Mouse (Mus musculus) MEL (cell line): ENCODE data around the gene Lipt2. TPM values are rescaled to one million over a fixed set of nuclear protein-coding genes. Genes with fewer than 3 reads are reported as not detected.

Experiments used
- DNase-seq: peaks from one replicate; pipeline ENCODE4 v3.0.0; 2011; ENCODE audit warnings: low read depth, low spot score
- H3K27ac ChIP-seq: 2 replicates; pipeline ENCODE4 v1.5.1; 2012; ENCODE audit warnings: low read depth, mild to moderate bottlenecking, control low read depth, low read length, moderate library complexity; ENCODE audit not compliant: control insufficient read depth
- H3K27me3 ChIP-seq, 2 experiments: fragments of 150-350 bp in 1 of 2; sonication (generic) in 1 of 2; 2 replicates each; pipeline ENCODE4 v1.6.1; 2012; ENCODE audit warnings: low read length in 2 of 2, mild to moderate bottlenecking in 2 of 2, improper control_type of control experiment in 1 of 2, moderate library complexity in 1 of 2; ENCODE audit not compliant: insufficient read depth in 2 of 2, control insufficient read depth in 1 of 2
- H3K36me3 ChIP-seq, 2 experiments: 2 replicates each; pipeline ENCODE4 v1.6.1; 2012 to 2014; ENCODE audit warnings: low read length in 2 of 2, improper control_type of control experiment in 1 of 2, inconsistent platforms in 1 of 2, mild to moderate bottlenecking in 1 of 2; ENCODE audit not compliant: insufficient read depth in 2 of 2, control insufficient read depth in 1 of 2
- H3K4me1 ChIP-seq, 2 experiments: fragments of 150-350 bp in 1 of 2; sonication (generic) in 1 of 2; 2 replicates each; pipeline ENCODE4 v1.6.1; 2012; ENCODE audit warnings: low read length in 2 of 2, improper control_type of control experiment in 1 of 2, mild to moderate bottlenecking in 1 of 2; ENCODE audit not compliant: insufficient read depth in 2 of 2, control insufficient read depth in 1 of 2
- H3K4me3 ChIP-seq, 2 experiments: fragments of 150-350 bp in 1 of 2; sonication (generic) in 1 of 2; 2 replicates each; pipeline ENCODE4 v1.5.1; 2012; ENCODE audit warnings: low read depth in 2 of 2, low read length in 2 of 2, mild to moderate bottlenecking in 2 of 2, moderate library complexity in 2 of 2, control low read depth in 1 of 2, improper control_type of control experiment in 1 of 2; ENCODE audit not compliant: control insufficient read depth in 1 of 2, insufficient read depth in 1 of 2
- H3K79me2 ChIP-seq: 2 replicates; pipeline ENCODE4 v1.6.1; 2012; ENCODE audit warnings: mild to moderate bottlenecking, low read length, moderate library complexity; ENCODE audit not compliant: control insufficient read depth, poor library complexity, insufficient read depth
- H3K9ac ChIP-seq: 2 replicates; pipeline ENCODE4 v1.6.1; 2012; ENCODE audit warnings: low read depth, mild to moderate bottlenecking, control low read depth, low read length, moderate library complexity; ENCODE audit not compliant: control insufficient read depth, poor library complexity, severe bottlenecking
- H3K9me3 ChIP-seq: fragments of 150-350 bp; sonication (generic); replicated peaks from 2 replicates; pipeline ENCODE4 v1.6.1; 2012; ENCODE audit warnings: mild to moderate bottlenecking, low read length, improper control_type of control experiment, moderate library complexity; ENCODE audit not compliant: insufficient read depth
- CTCF ChIP-seq, 3 experiments: IDR thresholded peaks in 2 of 3; conservative IDR thresholded peaks in 1 of 3; 2 replicates each; pipeline ENCODE4 v1.5.1; 2011 to 2012; ENCODE audit warnings: low read length in 3 of 3, low read depth in 2 of 3, mild to moderate bottlenecking in 2 of 3, improper control_type of control experiment in 1 of 3, inconsistent platforms in 1 of 3, mixed read lengths in 1 of 3, moderate library complexity in 1 of 3; ENCODE audit not compliant: control insufficient read depth in 1 of 3, insufficient read depth in 1 of 3, poor library complexity in 1 of 3, severe bottlenecking in 1 of 3
- ETS1 ChIP-seq: IDR thresholded peaks from 2 replicates; pipeline ENCODE4 v1.6.1; 2012; ENCODE audit warnings: low read depth, mild to moderate bottlenecking, inconsistent platforms, low read length, improper control_type of control experiment, moderate library complexity
- GATA1 ChIP-seq: IDR thresholded peaks from 2 replicates; pipeline ENCODE4 v1.6.1; 2011; ENCODE audit warnings: low read depth, low read length, improper control_type of control experiment
- KAT2A ChIP-seq: conservative IDR thresholded peaks from 2 replicates; pipeline ENCODE4 v1.6.1; 2012; ENCODE audit warnings: low read depth, low read length, improper control_type of control experiment, inconsistent platforms
- MAFK ChIP-seq: IDR thresholded peaks from 2 replicates; pipeline ENCODE4 v1.6.1; 2011; ENCODE audit warnings: low read depth, mild to moderate bottlenecking, low read length, improper control_type of control experiment, borderline replicate concordance
- MAX ChIP-seq: IDR thresholded peaks from 2 replicates; pipeline ENCODE4 v1.6.1; 2011; ENCODE audit warnings: low read length, improper control_type of control experiment
- NRF1 ChIP-seq: IDR thresholded peaks from 2 replicates; pipeline ENCODE4 v1.6.1; 2014; ENCODE audit warnings: low read depth, mild to moderate bottlenecking, inconsistent platforms, low read length, improper control_type of control experiment, moderate library complexity; ENCODE audit not compliant: poor library complexity, insufficient read depth, severe bottlenecking
- POLR2AphosphoS5 ChIP-seq: IDR thresholded peaks from 2 replicates; pipeline ENCODE4 v1.6.1; 2012; ENCODE audit warnings: low read depth, borderline replicate concordance, mild to moderate bottlenecking, inconsistent platforms, low read length, moderate library complexity, mixed read lengths
- RAD21 ChIP-seq: IDR thresholded peaks from 2 replicates; pipeline ENCODE4 v1.6.1; 2011; ENCODE audit warnings: mild to moderate bottlenecking, low read depth, low read length, improper control_type of control experiment
- RCOR1 ChIP-seq: IDR thresholded peaks from 2 replicates; pipeline ENCODE4 v1.6.1; 2012; ENCODE audit warnings: low read depth, mild to moderate bottlenecking, inconsistent platforms, low read length, improper control_type of control experiment
- SIN3A ChIP-seq: IDR thresholded peaks from 2 replicates; pipeline ENCODE4 v1.6.1; 2012; ENCODE audit warnings: low read length, improper control_type of control experiment, inconsistent platforms
- SMC3 ChIP-seq: IDR thresholded peaks from 2 replicates; pipeline ENCODE4 v1.6.1; 2011; ENCODE audit warnings: low read depth, low read length, improper control_type of control experiment
- TBP ChIP-seq: IDR thresholded peaks from 2 replicates; pipeline ENCODE4 v1.8.0; 2011; ENCODE audit warnings: low read depth, low read length, improper control_type of control experiment
- TCF12 ChIP-seq: IDR thresholded peaks from 2 replicates; pipeline ENCODE4 v1.6.1; 2014; ENCODE audit warnings: low read depth, mild to moderate bottlenecking, inconsistent platforms, low read length, improper control_type of control experiment, moderate library complexity
- ZC3H11A ChIP-seq: IDR thresholded peaks from 2 replicates; pipeline ENCODE4 v1.6.1; 2012; ENCODE audit warnings: low read depth, mild to moderate bottlenecking, inconsistent platforms, low read length, improper control_type of control experiment
- ZKSCAN1 ChIP-seq: IDR thresholded peaks from 2 replicates; pipeline ENCODE4 v1.6.1; 2012; ENCODE audit warnings: low read depth, mild to moderate bottlenecking, inconsistent platforms, low read length, improper control_type of control experiment, moderate library complexity
- ZNF384 ChIP-seq: IDR thresholded peaks from 2 replicates; pipeline ENCODE4 v1.6.1; 2012; ENCODE audit warnings: low read depth, mild to moderate bottlenecking, inconsistent platforms, low read length, improper control_type of control experiment
- polyA plus RNA-seq, 2 experiments: library from polyadenylated mRNA; stranded (reverse) in 1 of 2; unstranded in 1 of 2; fragments of >175 nt in 1 of 2; fragments of >200 nt in 1 of 2; gene quantifications; 2 replicates each; pipeline versions ENCODE4 v1.2.1 to v1.2.4; 2012; ENCODE audit warnings: low replicate concordance in 2 of 2, low read depth in 1 of 2; ENCODE audit not compliant: insufficient read length in 2 of 2, insufficient read depth in 1 of 2, missing spikeins in 1 of 2
- total RNA-seq: library from RNA; depleted of rRNA; stranded (reverse); fragments of 300-350 nt; gene quantifications from 2 replicates; pipeline ENCODE4 v1.2.3, GENCODE M21; 2012

Gene Lipt2
- total and polyA plus RNA-seq, 3 experiments: 8.1 to 10.3 TPM; not detected in 1

DNA sequence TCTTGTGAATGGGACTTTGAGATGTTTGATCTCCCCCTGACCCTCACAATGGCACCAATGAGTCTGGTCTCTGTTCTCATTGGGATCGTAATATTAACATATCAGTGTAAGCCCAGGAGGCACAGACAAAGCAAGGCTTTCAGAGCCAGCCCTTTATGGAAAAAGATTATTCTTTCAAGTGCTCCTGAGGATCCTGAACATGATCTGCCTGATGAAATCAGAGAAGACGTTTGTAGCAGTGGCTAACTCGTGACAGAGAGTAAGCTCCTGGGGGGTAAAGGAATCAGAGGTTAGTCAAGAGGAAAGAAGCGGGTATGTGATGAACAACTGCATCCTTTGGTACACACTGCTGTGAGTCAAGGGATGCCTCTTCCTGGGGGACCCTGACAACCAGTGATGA is 31.1 kb downstream of the Lipt2 start:
- Histone ChIP-seq H3K27ac (no peak overlapping the region), H3K27me3 (peaks cover 0 to 5% of the 10 kb centered on the region in 2 experiments; a peak in 2 of 4 replicates), H3K4me3 (no peak overlapping the region), H3K36me3 (no peaks in the 10 kb centered on the region), H3K79me2 (no peaks in the 10 kb centered on the region), H3K9me3 (no peaks in the 10 kb centered on the region), H3K9ac (no peak overlapping the region), H3K4me1 (no peaks in the 10 kb centered on the region)
- TF ChIP-seq ETS1 (no peak), MAX (no peak), ZKSCAN1 (no peak), TBP (no peak), SMC3 (no peak), SIN3A (no peak), RCOR1 (no peak), TCF12 (no peak), GATA1 (no peak), MAFK (no peak), CTCF (IDR thresholded peaks at IDR 0.05 in 2 of 3, conservative IDR thresholded peaks at IDR 0.05 in 1 of 3; ENCODE audit: control insufficient read depth in 1 of 3, insufficient read depth in 1 of 3, low read depth in 2 of 3, low read length in 3 of 3, poor library complexity in 1 of 3, severe bottlenecking in 1 of 3) (no peak), NRF1 (no peak), POLR2AphosphoS5 (no peak), KAT2A (no peak)
- DNase-seq: no peak

GRCm38 (mm10) chr7:100190778-100191177 is 31.7 kb downstream of the Lipt2 start:
- peak; percentile 84 for DNase-seq
- Histone ChIP-seq H3K4me1 (no peaks in the 10 kb centered on the region), H3K36me3 (no peaks in the 10 kb centered on the region), H3K27me3 (peaks cover 0 to 5% of the 10 kb centered on the region in 2 experiments; a peak in 2 of 4 replicates), H3K4me3 (no peak overlapping the region), H3K27ac (no peak overlapping the region), H3K79me2 (no peaks in the 10 kb centered on the region), H3K9ac (no peak overlapping the region), H3K9me3 (no peaks in the 10 kb centered on the region)
- TF ChIP-seq KAT2A (no peak), RAD21 (peak; percentile 76), ZKSCAN1 (0 out of 2 replicates have a peak, but pooled peaks have one; percentile 38), CTCF (IDR thresholded peaks at IDR 0.05 in 2 of 3, conservative IDR thresholded peaks at IDR 0.05 in 1 of 3; ENCODE audit: control insufficient read depth in 1 of 3, insufficient read depth in 1 of 3, low read depth in 2 of 3, low read length in 3 of 3, poor library complexity in 1 of 3, severe bottlenecking in 1 of 3) (peak; percentile 76 to 83 (median 80)), TBP (no peak), ZNF384 (peak; percentile 96), ZC3H11A (peak; percentile 75), SMC3 (peak; percentile 87)
